Mouse (Mus musculus) CD4-positive, CD25-positive, alpha-beta regulatory T cell, adult 2 months (primary cell): Measurements from ENCODE around the gene Prnp.

ENCODE experiments used
- DNase-seq: peaks from one replicate; pipeline ENCODE4 v3.0.0-alpha.2; 2012; ENCODE audit warnings: low read depth, low spot score

Gene Prnp

GRCm38 (mm10) chr2:131906846-131907245, 2.9 kb upstream of the Prnp start:
- DNase-seq = no peak

GRCm38 (mm10) chr2:131907311-131907710, 2.4 kb upstream of the Prnp start:
- no peak for DNase-seq

- DNase-seq = no peak
These were observed 1.3 kb upstream of the Prnp start for GRCm38 (mm10) chr2:131908351-131908861.

GRCm38 (mm10) chr2:131908906-131909305, 822 bp upstream of the Prnp start:
- no peak for DNase-seq

- DNase-seq = no peak
These were observed 1.1 kb downstream of the Prnp start for GRCm38 (mm10) chr2:131910847-131911246.

GRCm38 (mm10) chr2:131911341-131911740, 1.6 kb downstream of the Prnp start:
- no peak for DNase-seq

GRCm38 (mm10) chr2:131912526-131913258, 3.0 kb downstream of the Prnp start:
- DNase-seq = no peak

GRCm38 (mm10) chr2:131932275-131932902, 22.7 kb downstream of the Prnp start:
- no peak for DNase-seq

- DNase-seq = no peak
These were observed 23.3 kb downstream of the Prnp start for GRCm38 (mm10) chr2:131933013-131933412.

GRCm38 (mm10) chr2:131933598-131933997, 23.9 kb downstream of the Prnp start:
- DNase-seq = no peak

- no peak for DNase-seq
These were observed 24.5 kb downstream of the Prnp start for GRCm38 (mm10) chr2:131934243-131934642.

GRCm38 (mm10) chr2:131935390-131936105, 25.8 kb downstream of the Prnp start:
- peak; percentile 38 for DNase-seq

GRCm38 (mm10) chr2:131936410-131936809, 26.7 kb downstream of the Prnp start:
- no peak for DNase-seq

GRCm38 (mm10) chr2:131939404-131940111, 29.8 kb downstream of the Prnp start:
- peak; percentile 87 for DNase-seq

- DNase-seq = no peak
These were observed 30.8 kb downstream of the Prnp start for GRCm38 (mm10) chr2:131940506-131940905.

GRCm38 (mm10) chr2:131941501-131941900, 31.8 kb downstream of the Prnp start:
- DNase-seq = no peak

GRCm38 (mm10) chr2:131944370-131944769, 34.6 kb downstream of the Prnp start:
- DNase-seq = no peak

- no peak for DNase-seq
These were observed 35.5 kb downstream of the Prnp start for GRCm38 (mm10) chr2:131945225-131945624.

- DNase-seq = no peak
These were observed 36.0 kb downstream of the Prnp start for GRCm38 (mm10) chr2:131945765-131946164.

- DNase-seq = no peak
These were observed 36.6 kb downstream of the Prnp start for GRCm38 (mm10) chr2:131946351-131946750.

GRCm38 (mm10) chr2:131948156-131948555, 38.4 kb downstream of the Prnp start:
- DNase-seq = no peak
